In genomic region chr10:112163168-112163766, GRCm38 (mm10) we compare ENCODE assay signal across 9 mouse cellular contexts. TPM values are rescaled to one million over a fixed set of nuclear protein-coding genes. Genes with fewer than 3 reads are reported as not detected.
DNase-seq lines count a peak whose midpoint lies in the region; ATAC-seq and TF ChIP-seq lines count a peak whose summit lies in the region.
"Had no signal": no experiment of that assay in that cellular context is flagged by ENCODE, and none has a peak within 500 bp of the region (broad histone marks: within the 10 kb centered on the region; RNA-seq: fewer than 3 reads in every experiment).

Gene Caps2 (plus strand): TSS chr10:112163621.

- H3K4me2 ChIP-seq in intestine, postnatal 0 days (replicated peaks; ENCODE audit: low read depth) = no peak within 1 kb of the TSS; the same call in 1 of the 2 replicates
- H3K4me2 ChIP-seq in stomach, embryonic 16.5 days (ENCODE audit: low read depth, low read length) = peak within 1 kb of the TSS; percentile 7; the same call in 1 of the 2 replicates

- ATAC-seq in intestine, postnatal 0 days = peak; percentile 91
- peak; percentile 81; the same call in 1 of the 2 replicates for ATAC-seq in stomach, embryonic 16.5 days (ENCODE audit: insufficient read depth, low FRiP score)

- H3K4me3 ChIP-seq in intestine, postnatal 0 days (ENCODE audit: low read depth, low read length) = no peak within 1 kb of the TSS
- H3K4me3 ChIP-seq in stomach, embryonic 16.5 days (replicated peaks; ENCODE audit: low read length) = peak within 1 kb of the TSS; percentile 7; the same call in 1 of the 2 replicates
- H3K4me3 ChIP-seq: megakaryocyte, embryonic 14.5 days had no signal

- no peak for TF ChIP-seq CTCF in intestine, postnatal 0 days (IDR thresholded peaks at IDR 0.05; ENCODE audit: low read depth)

- H3K27ac ChIP-seq in intestine, postnatal 0 days (ENCODE audit: low read depth, low read length) = no peak within 1 kb of the TSS
- H3K27ac ChIP-seq in stomach, embryonic 16.5 days (ENCODE audit: low read length) = no peak within 1 kb of the TSS

- peak; percentile 13 to 20 for DNase-seq in left cerebral cortex, postnatal 10 days (ENCODE audit: extremely low spot score in 1 of 2, low spot score in 2 of 2)
- no peak for DNase-seq in left cerebral cortex, adult 8-10 months (ENCODE audit: low spot score in 2 of 2)
- peak; percentile 75 for DNase-seq in embryo, embryonic 9.5 days (ENCODE audit: extremely low spot score)
- DNase-seq in lung, postnatal 10 days = peak; percentile 21
- DNase-seq in layer of hippocampus, adult 9-11 months = no peak
- DNase-seq in thymus, adult 18-20 months = no peak

- no peak within 1 kb of the TSS for H3K9ac ChIP-seq in intestine, postnatal 0 days (ENCODE audit: low read depth, low read length)
- H3K9ac ChIP-seq in stomach, embryonic 16.5 days (ENCODE audit: low read length) = no peak within 1 kb of the TSS

- intact Hi-C loops in left cerebral cortex, postnatal 10 days (cut with DNase I) = loop anchor here (5.0 kb wide), 2 partner anchors 101 to 181 kb away; partner anchors contain the start of gene Glipr1l1

- H3K4me1 ChIP-seq in intestine, postnatal 0 days (replicated peaks; ENCODE audit: control insufficient read depth, insufficient read depth, low read length) = no peaks in the 10 kb centered on the region
- H3K4me1 ChIP-seq in stomach, embryonic 16.5 days (ENCODE audit: control insufficient read depth, insufficient read depth, low read length) = no peaks in the 10 kb centered on the region

- H3K27me3 ChIP-seq in intestine, postnatal 0 days (replicated peaks; ENCODE audit: control insufficient read depth, insufficient read depth, low read length) = no peaks in the 10 kb centered on the region
- no peaks in the 10 kb centered on the region for H3K27me3 ChIP-seq in stomach, embryonic 16.5 days (ENCODE audit: control insufficient read depth, insufficient read depth, low read length)
- H3K27me3 ChIP-seq: megakaryocyte, embryonic 14.5 days had no signal

- no peaks in the 10 kb centered on the region for H3K36me3 ChIP-seq in intestine, postnatal 0 days (ENCODE audit: control insufficient read depth, insufficient read depth)
- H3K36me3 ChIP-seq in stomach, embryonic 16.5 days (ENCODE audit: control insufficient read depth, insufficient read depth, low read length) = no peaks in the 10 kb centered on the region

- WGBS in intestine, postnatal 0 days = 16% methylated on average over 4 of the region's 4 CpGs
- 34% methylated on average over 4 of the region's 4 CpGs for WGBS in stomach, embryonic 16.5 days

- H3K9me3 ChIP-seq in intestine, postnatal 0 days (ENCODE audit: control insufficient read depth) = no peaks in the 10 kb centered on the region
- H3K9me3 ChIP-seq in stomach, embryonic 16.5 days (replicated peaks; ENCODE audit: control insufficient read depth, low read length) = no peaks in the 10 kb centered on the region
- H3K9me3 ChIP-seq: megakaryocyte, embryonic 14.5 days had no signal

RNA-seq across cellular contexts. Expression of gene Caps2, which starts in this region (rescaled TPM):
- under 1 TPM; 0.15 to 0.59 TPM for total RNA-seq in left cerebral cortex, postnatal 10 days (2021)
- total RNA-seq in left cerebral cortex, adult 8-10 months (2022) = under 1 TPM in 2 of 4 experiments, not detected in 2; 0.14 to 0.42 TPM
- 0.17 TPM in 1 of 2 replicates, not detected in the other for polyA plus RNA-seq in intestine, postnatal 0 days (2015; fragmentation: Nextera tagmentation; extraction: Ambion mirVana)
- 0.32 TPM in 1 of 2 replicates, not detected in the other for polyA plus RNA-seq in stomach, embryonic 16.5 days (2015; fragmentation: Nextera tagmentation; extraction: Ambion mirVana)

Comparison
In these comparisons a context has a peak if more than half of its experiments do, and no peak if none do; other contexts are left out.
1. Peak in DNase-seq in left cerebral cortex, postnatal 10 days; RNA of the gene not detected or under 1 TPM.
2. Peak in ATAC-seq in intestine, postnatal 0 days; RNA of the gene not detected or under 1 TPM.
3. Peak in ATAC-seq, H3K4me3 ChIP-seq and H3K4me2 ChIP-seq in stomach, embryonic 16.5 days; RNA of the gene not detected or under 1 TPM.
4. DNase-seq: peak in embryo, embryonic 9.5 days (single experiment) and lung, postnatal 10 days (single experiment); none in left cerebral cortex, adult 8-10 months (0 of 2), layer of hippocampus, adult 9-11 months (single experiment) and thymus, adult 18-20 months (0 of 2).